Mouse (Mus musculus) adrenal gland, adult 2 months (tissue): ENCODE data around the gene Raly. TPM values are rescaled to one million over a fixed set of nuclear protein-coding genes. Genes with fewer than 3 reads are reported as not detected.

Experiments
- polyA plus RNA-seq: library from polyadenylated mRNA; depleted of rRNA; stranded (reverse); fragments of >200 nt; gene quantifications from 2 replicates; pipeline ENCODE4 v1.2.3, GENCODE M21; 2012; rRNA removed
- total RNA-seq, 2 experiments: library from RNA; stranded (reverse); gene quantifications; 2 replicates each; pipeline ENCODE4 v1.2.3; 2021

Gene Raly
- total and polyA plus RNA-seq, 3 experiments, result 193 to 295 (median 201) TPM

Other genes with a start within 250 kb of the Raly start
- gene 1700003F12Rik, start 244.0 kb upstream of the Raly start, total RNA-seq, result not detected
- gene 1700003F12Rik, start 244.0 kb upstream of the Raly start, polyA plus RNA-seq, result 0.79 and 1.2 TPM in 2 replicates
- gene Actl10, start 239.3 kb upstream of the Raly start, total RNA-seq, result not detected
- not detected in 2 replicates for gene Actl10, start 239.3 kb upstream of the Raly start, polyA plus RNA-seq
- gene Necab3, start 232.2 kb upstream of the Raly start, total RNA-seq, result 1 to 10 TPM; 1.5 to 1.6 TPM
- 3.3 and 4.3 TPM in 2 replicates for gene Necab3, start 232.2 kb upstream of the Raly start, polyA plus RNA-seq
- gene E2f1, start 221.2 kb upstream of the Raly start, total RNA-seq, result 1 to 10 TPM; 7.4 to 8.7 TPM
- gene E2f1, start 221.2 kb upstream of the Raly start, polyA plus RNA-seq, result 12.3 and 14.9 TPM in 2 replicates
- gene Pxmp4, start 187.4 kb upstream of the Raly start, total RNA-seq, result 10 to 100 TPM; 34.7 to 36.6 TPM
- 48.1 and 55.5 TPM in 2 replicates for gene Pxmp4, start 187.4 kb upstream of the Raly start, polyA plus RNA-seq
- 1 to 10 TPM; 3.0 to 3.6 TPM for gene Zfp341, start 177.8 kb upstream of the Raly start, total RNA-seq
- gene Zfp341, start 177.8 kb upstream of the Raly start, polyA plus RNA-seq, result 5.9 and 7.2 TPM in 2 replicates
- gene 4930519P11Rik, start 177.7 kb upstream of the Raly start, total RNA-seq, result under 1 TPM in 1 of 2 experiments, not detected in 1; 0.66 TPM
- gene 4930519P11Rik, start 177.7 kb upstream of the Raly start, polyA plus RNA-seq, result 1.1 and 2.5 TPM in 2 replicates
- 100 to 1,000 TPM; 236 to 263 TPM for gene Chmp4b, start 139.4 kb upstream of the Raly start, total RNA-seq
- 96.3 and 114 TPM in 2 replicates for gene Chmp4b, start 139.4 kb upstream of the Raly start, polyA plus RNA-seq
- not detected for gene Gm14214, start 21.1 kb upstream of the Raly start, total RNA-seq
- gene Gm14214, start 21.1 kb upstream of the Raly start, polyA plus RNA-seq, result not detected in 2 replicates
- gene a, start 306 bp downstream of the Raly start, total RNA-seq, result not detected
- 0.58 TPM in 1 of 2 replicates, not detected in the other for gene a, start 306 bp downstream of the Raly start, polyA plus RNA-seq
- gene Eif2s2, start 101.8 kb downstream of the Raly start, total RNA-seq, result 100 to 1,000 TPM; 106 to 160 TPM
- gene Eif2s2, start 101.8 kb downstream of the Raly start, polyA plus RNA-seq, result 2.2 and 3.1 TPM in 2 replicates
- 1 to 10 TPM; 3.5 to 4.2 TPM for gene Gm14226, start 227.2 kb downstream of the Raly start, total RNA-seq
- 0.30 and 0.44 TPM in 2 replicates for gene Gm14226, start 227.2 kb downstream of the Raly start, polyA plus RNA-seq